8 mouse cellular contexts compared by ENCODE assay signal in the genomic region with DNA sequence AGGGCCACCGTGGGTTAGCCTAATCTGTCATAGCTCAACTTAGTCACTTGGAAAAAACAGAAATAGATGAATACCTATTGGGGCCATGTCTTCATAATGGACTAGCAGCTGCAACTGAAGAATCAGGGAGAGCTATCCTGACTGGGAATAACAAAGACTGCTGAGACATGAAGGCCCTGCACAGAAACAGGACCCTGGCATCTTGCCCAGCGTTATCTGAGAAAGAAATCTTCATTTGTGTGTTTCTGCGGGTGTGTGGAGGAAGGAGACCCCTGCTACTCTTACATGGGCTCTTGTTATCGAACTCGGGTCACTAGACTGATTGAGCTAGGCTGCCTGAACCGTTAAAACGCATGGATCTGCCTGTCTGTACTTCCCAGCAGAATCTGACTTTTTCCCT. TPM values are rescaled to one million over a fixed set of nuclear protein-coding genes. Genes with fewer than 3 reads are reported as not detected.
DNase-seq lines count a peak whose midpoint lies in the region; ATAC-seq and TF ChIP-seq lines count a peak whose summit lies in the region.

No protein-coding gene starts in this region.

- ATAC-seq in megakaryocyte, adult 5-6 weeks (ENCODE audit: poor library complexity, severe bottlenecking) = no peak
- no peak for ATAC-seq in hindbrain, embryonic 16.5 days
- no peak for ATAC-seq in midbrain, embryonic 16.5 days
- no peak for ATAC-seq in erythroid progenitor cell, adult 5-6 weeks (replicated peaks; ENCODE audit: low FRiP score, poor library complexity, severe bottlenecking)

- peaks cover 32% of the 10 kb centered on the region for H3K36me3 ChIP-seq in megakaryocyte, embryonic 14.5 days (replicated peaks; ENCODE audit: low read length)
- H3K36me3 ChIP-seq in hindbrain, embryonic 16.5 days (ENCODE audit: control insufficient read depth, insufficient read depth, low read length) = no peaks in the 10 kb centered on the region
- no peaks in the 10 kb centered on the region for H3K36me3 ChIP-seq in midbrain, embryonic 16.5 days (ENCODE audit: control insufficient read depth, insufficient read depth, low read length)

- no peak for TF ChIP-seq POLR2A in cortical plate, adult 2 months (IDR thresholded peaks at IDR 0.05; ENCODE audit: extremely low read depth, insufficient read depth, low read length)

- H3K4me2 ChIP-seq in hindbrain, embryonic 16.5 days (ENCODE audit: low read length) = peak overlapping the region; percentile 73
- H3K4me2 ChIP-seq in midbrain, embryonic 16.5 days (ENCODE audit: low read length) = peak overlapping the region; percentile 80

- TF ChIP-seq CTCF in cortical plate, adult 2 months (IDR thresholded peaks at IDR 0.05; ENCODE audit: extremely low read depth, insufficient read depth, low read length) = no peak

- peak overlapping the region; percentile 87 for H3K9ac ChIP-seq in hindbrain, embryonic 16.5 days (ENCODE audit: low read depth, low read length)
- peak overlapping the region; percentile 83 for H3K9ac ChIP-seq in midbrain, embryonic 16.5 days (ENCODE audit: low read depth, low read length)

- peak overlapping the region; percentile 89 for H3K4me3 ChIP-seq in megakaryocyte, embryonic 14.5 days (replicated peaks)
- H3K4me3 ChIP-seq in cortical plate, adult 2 months (ENCODE audit: insufficient read depth, low read length) = peak overlapping the region; percentile 80
- H3K4me3 ChIP-seq in hindbrain, embryonic 16.5 days (ENCODE audit: low read length) = peak overlapping the region; percentile 80
- H3K4me3 ChIP-seq in midbrain, embryonic 16.5 days (ENCODE audit: low read depth, low read length) = peak overlapping the region; percentile 82

- H3K4me1 ChIP-seq in megakaryocyte, embryonic 14.5 days = peaks cover 58% of the 10 kb centered on the region
- H3K4me1 ChIP-seq in cortical plate, adult 2 months (ENCODE audit: control insufficient read depth, insufficient read depth, low read length) = peaks cover 6% of the 10 kb centered on the region; the same call in 1 of the 2 replicates
- peaks cover 18% of the 10 kb centered on the region for H3K4me1 ChIP-seq in hindbrain, embryonic 16.5 days (ENCODE audit: control insufficient read depth, insufficient read depth, low read depth, low read length)
- peaks cover 18% of the 10 kb centered on the region for H3K4me1 ChIP-seq in midbrain, embryonic 16.5 days (ENCODE audit: control insufficient read depth, insufficient read depth, low read length)

- no peak for DNase-seq in layer of hippocampus, adult 9-10 months (ENCODE audit: low spot score)
- DNase-seq in layer of hippocampus, postnatal 14 days (ENCODE audit: low spot score in 2 of 2) = no peak

- no peaks in the 10 kb centered on the region for H3K9me3 ChIP-seq in megakaryocyte, embryonic 14.5 days
- no peaks in the 10 kb centered on the region for H3K9me3 ChIP-seq in hindbrain, embryonic 16.5 days (ENCODE audit: control insufficient read depth, low read length)
- H3K9me3 ChIP-seq in midbrain, embryonic 16.5 days (replicated peaks; ENCODE audit: control insufficient read depth, low read length, poor library complexity, severe bottlenecking) = no peaks in the 10 kb centered on the region

- 55% methylated on average over 7 of the region's 7 CpGs for WGBS in hindbrain, embryonic 16.5 days
- 62% methylated on average over 7 of the region's 7 CpGs for WGBS in midbrain, embryonic 16.5 days

- H3K27ac ChIP-seq in cortical plate, adult 2 months (ENCODE audit: insufficient read depth, low read length) = no peak overlapping the region
- no peak overlapping the region; the same call in 1 of the 2 replicates for H3K27ac ChIP-seq in hindbrain, embryonic 16.5 days (ENCODE audit: low read depth, low read length)
- H3K27ac ChIP-seq in midbrain, embryonic 16.5 days (ENCODE audit: low read length) = no peak overlapping the region

- no peaks in the 10 kb centered on the region for H3K27me3 ChIP-seq in megakaryocyte, embryonic 14.5 days (replicated peaks)
- H3K27me3 ChIP-seq in hindbrain, embryonic 16.5 days (replicated peaks; ENCODE audit: control insufficient read depth, insufficient read depth, low read length) = no peaks in the 10 kb centered on the region
- H3K27me3 ChIP-seq in midbrain, embryonic 16.5 days (ENCODE audit: control insufficient read depth, insufficient read depth, low read depth, low read length) = no peaks in the 10 kb centered on the region

RNA-seq across cellular contexts. Expression of a gene that starts 1.1 kb away (rescaled TPM):
- 188 and 196 TPM in 2 replicates for polyA plus RNA-seq in megakaryocyte, embryonic 14.5 days (2012; ENCODE audit: insufficient read depth, low replicate concordance)
- 91.5 and 106 TPM in 2 replicates for total RNA-seq in megakaryocyte, adult 5-6 weeks (2015)
- total RNA-seq in megakaryocyte, adult 5-6 weeks (2017) = 53.1 and 76.1 TPM in 2 replicates
- polyA plus RNA-seq in cortical plate, adult 2 months (2012; rRNA removed) = 101 and 104 TPM in 2 replicates
- polyA plus RNA-seq in hindbrain, embryonic 16.5 days (2015; fragmentation: Nextera tagmentation; extraction: Ambion mirVana) = 264 and 287 TPM in 2 replicates
- polyA plus RNA-seq in midbrain, embryonic 16.5 days (2015; fragmentation: Nextera tagmentation; extraction: Ambion mirVana) = 288 and 297 TPM in 2 replicates
- 100 to 1,000 TPM in 1 of 2 experiments, 10 to 100 TPM in 1; 98.9 to 106 TPM for total RNA-seq in layer of hippocampus, postnatal 14 days (2021)
- total RNA-seq in erythroid progenitor cell, adult 5-6 weeks (2015; ENCODE audit: low replicate concordance) = 52.8 and 56.6 TPM in 2 replicates
- 27.6 and 47.7 TPM in 2 replicates for total RNA-seq in erythroid progenitor cell, adult 5-6 weeks (2017; ENCODE audit: low replicate concordance)

RNA-seq across cellular contexts. Expression of a gene that starts 21.4 kb away (rescaled TPM):
- polyA plus RNA-seq in megakaryocyte, embryonic 14.5 days (2012; ENCODE audit: insufficient read depth, low replicate concordance) = 9.5 and 80.5 TPM in 2 replicates
- total RNA-seq in megakaryocyte, adult 5-6 weeks (2015) = 68.0 and 69.3 TPM in 2 replicates
- 57.1 and 62.0 TPM in 2 replicates for total RNA-seq in megakaryocyte, adult 5-6 weeks (2017)
- 69.6 and 79.2 TPM in 2 replicates for polyA plus RNA-seq in cortical plate, adult 2 months (2012; rRNA removed)
- polyA plus RNA-seq in hindbrain, embryonic 16.5 days (2015; fragmentation: Nextera tagmentation; extraction: Ambion mirVana) = 95.0 and 98.2 TPM in 2 replicates
- polyA plus RNA-seq in midbrain, embryonic 16.5 days (2015; fragmentation: Nextera tagmentation; extraction: Ambion mirVana) = 111 and 112 TPM in 2 replicates
- total RNA-seq in layer of hippocampus, postnatal 14 days (2021) = 10 to 100 TPM; 52.2 to 56.5 TPM
- 20.1 and 42.5 TPM in 2 replicates for total RNA-seq in erythroid progenitor cell, adult 5-6 weeks (2015; ENCODE audit: low replicate concordance)
- 25.3 and 30.5 TPM in 2 replicates for total RNA-seq in erythroid progenitor cell, adult 5-6 weeks (2017; ENCODE audit: low replicate concordance)

RNA-seq across cellular contexts. Expression of a gene that starts 27.5 kb away (rescaled TPM):
- polyA plus RNA-seq in megakaryocyte, embryonic 14.5 days (2012; ENCODE audit: insufficient read depth, low replicate concordance) = not detected in 2 replicates
- not detected in 2 replicates for total RNA-seq in megakaryocyte, adult 5-6 weeks (2015)
- not detected in 2 replicates for total RNA-seq in megakaryocyte, adult 5-6 weeks (2017)
- not detected in 2 replicates for polyA plus RNA-seq in cortical plate, adult 2 months (2012; rRNA removed)
- not detected in 2 replicates for polyA plus RNA-seq in hindbrain, embryonic 16.5 days (2015; fragmentation: Nextera tagmentation; extraction: Ambion mirVana)
- not detected in 2 replicates for polyA plus RNA-seq in midbrain, embryonic 16.5 days (2015; fragmentation: Nextera tagmentation; extraction: Ambion mirVana)
- total RNA-seq in layer of hippocampus, postnatal 14 days (2021) = not detected
- not detected in 2 replicates for total RNA-seq in erythroid progenitor cell, adult 5-6 weeks (2015; ENCODE audit: low replicate concordance)
- total RNA-seq in erythroid progenitor cell, adult 5-6 weeks (2017; ENCODE audit: low replicate concordance) = not detected in 2 replicates

RNA-seq across cellular contexts. Expression of a gene that starts 28.3 kb away (rescaled TPM):
- polyA plus RNA-seq in megakaryocyte, embryonic 14.5 days (2012; ENCODE audit: insufficient read depth, low replicate concordance) = not detected in 2 replicates
- total RNA-seq in megakaryocyte, adult 5-6 weeks (2015) = 0.21 TPM in 1 of 2 replicates, not detected in the other
- total RNA-seq in megakaryocyte, adult 5-6 weeks (2017) = 0.16 and 0.55 TPM in 2 replicates
- polyA plus RNA-seq in cortical plate, adult 2 months (2012; rRNA removed) = not detected in 2 replicates
- polyA plus RNA-seq in hindbrain, embryonic 16.5 days (2015; fragmentation: Nextera tagmentation; extraction: Ambion mirVana) = not detected in 2 replicates
- 0.11 TPM in 1 of 2 replicates, not detected in the other for polyA plus RNA-seq in midbrain, embryonic 16.5 days (2015; fragmentation: Nextera tagmentation; extraction: Ambion mirVana)
- not detected for total RNA-seq in layer of hippocampus, postnatal 14 days (2021)
- total RNA-seq in erythroid progenitor cell, adult 5-6 weeks (2015; ENCODE audit: low replicate concordance) = not detected in 2 replicates
- 0.77 TPM in 1 of 2 replicates, not detected in the other for total RNA-seq in erythroid progenitor cell, adult 5-6 weeks (2017; ENCODE audit: low replicate concordance)

RNA-seq across cellular contexts. Expression of a gene that starts 51.5 kb away (rescaled TPM):
- polyA plus RNA-seq in megakaryocyte, embryonic 14.5 days (2012; ENCODE audit: insufficient read depth, low replicate concordance) = 2.3 and 4.8 TPM in 2 replicates
- 8.3 and 12.3 TPM in 2 replicates for total RNA-seq in megakaryocyte, adult 5-6 weeks (2015)
- total RNA-seq in megakaryocyte, adult 5-6 weeks (2017) = 6.7 and 6.9 TPM in 2 replicates
- polyA plus RNA-seq in cortical plate, adult 2 months (2012; rRNA removed) = 0.06 and 0.13 TPM in 2 replicates
- polyA plus RNA-seq in hindbrain, embryonic 16.5 days (2015; fragmentation: Nextera tagmentation; extraction: Ambion mirVana) = not detected in 2 replicates
- not detected in 2 replicates for polyA plus RNA-seq in midbrain, embryonic 16.5 days (2015; fragmentation: Nextera tagmentation; extraction: Ambion mirVana)
- not detected for total RNA-seq in layer of hippocampus, postnatal 14 days (2021)
- total RNA-seq in erythroid progenitor cell, adult 5-6 weeks (2015; ENCODE audit: low replicate concordance) = 1.4 and 4.6 TPM in 2 replicates
- total RNA-seq in erythroid progenitor cell, adult 5-6 weeks (2017; ENCODE audit: low replicate concordance) = 0.64 TPM in 1 of 2 replicates, not detected in the other
